Mouse (Mus musculus) common myeloid progenitor, adult 5-6 weeks (primary cell): ENCODE measurements around the gene Asap2. TPM values are rescaled to one million over a fixed set of nuclear protein-coding genes. Genes with fewer than 3 reads are reported as not detected.
A peak's percentile ranks its signal among the peaks of the same experiment; 100 is the strongest.
"Not testable (repeated sequence)": the region's sequence is repeated elsewhere in the genome, so short reads cannot be mapped to it uniquely, and the experiment has no call there.

Experiments used
- ATAC-seq: replicated peaks from 2 replicates; pipeline ENCODE4 v1.8.0; 2016; ENCODE audit warnings: low read depth, mild to moderate bottlenecking, moderate TSS enrichment, inconsistent platforms; ENCODE audit not compliant: poor library complexity, severe bottlenecking
- total RNA-seq: library from RNA; stranded (forward); fragments of 200-1000, 187-1606 nt; gene quantifications from 2 replicates; pipeline ENCODE4 v1.2.3, GENCODE M21; 2017

The Asap2 gene
- 7.1 and 7.4 TPM in 2 replicates for total RNA-seq

DNA sequence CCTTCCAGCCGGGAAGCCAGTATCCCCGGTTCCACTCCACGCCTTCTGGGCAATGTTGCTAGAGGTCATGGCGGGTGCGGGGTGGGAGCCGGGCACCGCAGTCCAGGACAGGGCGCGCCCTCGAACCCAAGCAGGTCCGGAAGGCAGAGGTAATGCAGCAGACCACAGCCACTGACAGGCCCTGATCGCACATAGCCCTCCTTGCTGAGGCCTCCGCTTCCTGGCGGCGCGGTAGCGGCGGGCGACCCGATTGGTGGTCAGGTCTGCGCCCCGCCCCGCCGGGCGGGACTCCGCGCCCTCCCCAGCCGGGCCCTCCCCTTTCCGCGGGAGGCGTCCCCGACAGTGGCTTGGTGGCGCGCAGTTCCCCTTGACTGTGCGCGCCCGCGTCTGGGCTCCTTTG, at the start of gene Asap2:
Gene Asap2, plus strand, starts transcription at position 328 of the 400 bp plus-strand sequence.
- ATAC-seq: not testable (repeated sequence)

GRCm38 (mm10) chr12:20947051-20947997, 42.9 kb upstream of the Asap2 start:
- not testable (repeated sequence) for ATAC-seq

DNA sequence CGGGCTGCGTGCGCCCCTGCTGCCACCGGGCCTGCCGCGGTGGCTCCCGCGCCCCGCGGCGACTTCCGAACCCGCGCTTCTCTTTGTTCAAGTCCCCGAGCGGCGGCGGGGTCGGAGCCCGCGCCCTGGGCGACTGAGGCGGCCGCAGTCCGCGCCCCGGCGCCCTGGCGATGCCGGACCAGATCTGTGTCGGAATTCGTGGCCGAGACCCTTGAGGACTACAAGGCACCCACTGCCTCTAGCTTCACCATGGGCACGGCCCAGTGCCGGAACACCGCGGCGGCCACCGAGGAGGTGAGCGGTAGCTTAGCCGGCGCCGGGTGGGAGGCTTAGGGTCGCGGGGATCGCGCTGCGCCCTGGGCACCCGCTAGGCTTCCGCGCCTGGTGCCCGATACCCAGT, 320 bp downstream of the Asap2 start:
- ATAC-seq: not testable (repeated sequence)

- ATAC-seq: not testable (repeated sequence)
Observed at GRCm38 (mm10) chr12:21030875-21031274, 40.6 kb downstream of the Asap2 start.

- not testable (repeated sequence) for ATAC-seq
Observed at GRCm38 (mm10) chr12:21046716-21047115, 56.5 kb downstream of the Asap2 start.

DNA sequence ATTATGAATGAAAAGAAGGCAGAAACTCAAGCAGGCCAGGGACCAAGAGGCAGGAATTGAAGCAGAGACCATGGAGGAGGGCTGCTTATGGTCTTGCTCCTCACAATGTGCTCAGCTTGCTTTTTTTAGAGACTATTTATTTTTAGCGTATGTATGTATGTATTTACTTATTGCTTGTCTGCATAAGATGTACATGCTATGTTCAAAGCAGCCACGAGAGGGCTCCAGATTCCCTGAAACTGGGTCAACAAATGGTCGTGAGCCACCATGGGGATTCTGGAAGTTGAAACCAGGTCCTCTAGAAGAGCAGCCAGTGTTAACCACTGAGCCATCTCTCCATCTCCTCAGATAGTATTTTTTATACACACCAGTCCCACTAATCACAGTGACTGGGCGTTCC, 85.5 kb downstream of the Asap2 start:
- not testable (repeated sequence) for ATAC-seq

GRCm38 (mm10) chr12:21090168-21090567, 99.9 kb downstream of the Asap2 start:
- ATAC-seq: not testable (repeated sequence)

GRCm38 (mm10) chr12:21092446-21092845, 102.2 kb downstream of the Asap2 start:
- ATAC-seq: not testable (repeated sequence)

DNA sequence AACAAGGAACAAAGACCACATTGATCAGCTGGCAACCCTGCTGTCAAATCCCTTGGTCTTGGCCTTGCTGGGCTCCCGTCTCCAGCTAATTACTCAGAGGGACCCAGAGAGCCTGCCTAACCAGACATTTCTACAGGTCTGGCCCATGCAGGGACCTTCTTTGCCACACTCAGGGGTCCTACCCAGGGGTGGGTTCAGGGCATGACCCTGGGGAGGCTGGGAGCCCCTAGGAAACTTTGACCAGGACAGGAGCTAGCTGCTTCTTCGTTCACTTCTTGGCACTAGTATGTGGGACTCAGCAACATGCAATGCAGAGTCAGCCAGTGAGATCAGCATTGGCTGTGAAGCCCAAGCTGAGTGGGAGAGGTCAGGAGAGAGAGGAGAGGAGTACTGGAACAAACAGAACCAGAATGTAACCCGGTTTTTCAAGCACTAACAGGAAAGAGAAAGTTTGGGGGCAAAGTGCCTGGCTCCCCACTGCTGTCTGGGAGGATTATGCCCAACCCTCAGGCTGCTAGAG, 107.6 kb downstream of the Asap2 start:
- not testable (repeated sequence) for ATAC-seq

DNA sequence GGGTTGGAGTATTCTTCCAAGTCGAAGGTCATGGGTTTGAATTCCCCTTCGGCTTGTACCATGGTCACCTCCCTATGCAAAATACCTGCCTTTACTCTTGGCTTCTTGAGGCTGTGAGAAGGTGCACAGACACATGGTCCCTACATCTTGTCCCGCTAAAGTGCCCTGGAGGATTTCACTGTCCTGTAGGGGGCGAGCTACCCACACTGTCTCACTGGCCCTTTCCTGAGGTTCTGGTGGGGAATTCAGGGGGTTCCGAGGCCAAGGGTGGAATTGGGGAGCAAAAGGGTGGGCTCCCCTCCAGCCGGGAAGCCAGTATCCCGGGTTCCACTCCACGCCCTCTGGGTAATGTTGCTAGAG, 120.8 kb downstream of the Asap2 start:
- peak; percentile 54; the same call in 1 of the 2 replicates for ATAC-seq

GRCm38 (mm10) chr12:21111476-21112452, 121.5 kb downstream of the Asap2 start:
- ATAC-seq: peak; percentile 98

DNA sequence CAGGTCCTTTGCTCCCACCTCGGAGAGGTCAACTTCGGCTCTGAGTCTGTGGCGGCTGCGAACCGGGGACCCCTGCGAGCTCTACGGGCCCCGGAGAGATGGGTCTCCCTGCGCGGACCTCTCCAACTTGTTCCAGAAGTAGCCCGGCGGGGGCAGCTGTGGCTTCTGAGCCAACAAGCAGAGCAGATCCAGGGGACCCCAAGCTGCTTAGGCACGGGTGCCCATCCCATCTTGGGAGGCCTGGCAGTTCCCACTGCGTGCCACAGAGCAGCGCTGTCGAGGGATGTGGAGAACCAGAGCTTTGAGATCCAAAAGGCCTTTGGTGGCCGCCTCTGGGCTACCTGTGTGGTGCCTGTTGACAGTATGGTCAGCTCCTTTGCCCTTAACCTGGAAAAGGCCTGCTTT, 122.2 kb downstream of the Asap2 start:
- peak; percentile 76 for ATAC-seq

DNA sequence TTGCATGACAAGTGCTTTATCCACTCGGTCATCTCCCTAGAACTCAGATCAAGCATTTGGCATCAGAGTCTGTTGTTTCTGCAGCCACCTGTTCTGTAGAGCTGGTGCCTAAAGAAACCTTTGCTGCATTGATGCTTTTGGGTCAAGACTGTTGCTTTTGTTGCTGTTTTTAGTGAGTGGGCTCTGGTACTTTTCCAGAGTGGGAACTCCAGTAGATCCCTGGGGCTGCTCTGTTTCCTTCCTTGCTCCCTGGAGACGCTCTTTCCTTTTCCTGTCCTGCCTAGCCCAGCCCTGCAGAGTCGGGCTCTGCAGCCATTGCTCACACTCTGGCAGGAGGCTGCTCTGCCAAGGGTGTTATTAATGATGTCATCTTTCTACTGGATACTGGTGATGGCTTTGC, 129.2 kb downstream of the Asap2 start:
- ATAC-seq: no peak

- peak; percentile 79 for ATAC-seq
Observed at GRCm38 (mm10) chr12:21122818-21123217, 132.6 kb downstream of the Asap2 start.

DNA sequence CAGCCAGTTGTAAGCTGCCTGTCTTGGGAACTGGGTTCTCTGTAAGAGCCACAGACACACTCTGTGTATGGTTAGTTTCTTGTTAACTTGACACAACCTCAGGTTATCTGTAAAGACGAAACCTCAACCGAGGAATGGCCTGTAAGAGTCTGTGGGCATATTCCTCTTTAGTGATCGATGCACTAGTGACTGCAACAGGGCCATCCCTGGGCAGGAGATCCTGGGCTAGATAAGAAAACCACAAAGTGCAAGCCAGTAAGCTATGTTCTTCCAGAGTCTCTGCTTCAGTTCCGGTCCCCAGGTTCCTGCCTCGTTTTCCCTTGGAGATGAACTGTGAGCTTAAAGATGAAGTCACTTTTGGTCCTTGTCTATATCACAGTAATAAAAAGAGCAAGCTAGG, 133.4 kb downstream of the Asap2 start:
- ATAC-seq: 0 out of 2 replicates have a peak, but pooled peaks have one; percentile 43

- no peak for ATAC-seq
Observed at GRCm38 (mm10) chr12:21125675-21126470, 135.6 kb downstream of the Asap2 start.

DNA sequence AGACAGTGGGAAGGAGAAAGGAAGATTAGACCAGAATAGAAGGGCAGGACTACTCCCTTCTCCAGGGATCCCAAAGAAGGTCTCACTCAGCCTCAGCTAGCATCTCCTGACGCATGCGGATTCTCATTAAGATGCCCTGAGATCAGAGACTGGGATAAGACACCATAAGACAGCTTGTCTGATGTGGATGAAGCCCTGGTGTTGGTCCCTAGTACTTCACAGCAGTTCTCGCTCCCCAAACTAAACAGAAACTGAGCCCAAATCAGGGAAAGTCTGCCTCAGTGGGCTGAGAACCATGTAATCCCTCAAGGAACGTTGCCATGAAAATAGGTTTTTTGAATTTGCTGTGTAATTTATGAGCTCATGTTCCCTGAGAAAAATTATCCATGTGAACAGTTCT, 136.3 kb downstream of the Asap2 start:
- no peak for ATAC-seq

- peak; percentile 64 for ATAC-seq
Observed at GRCm38 (mm10) chr12:21128930-21129869, 138.9 kb downstream of the Asap2 start.
